Mouse (Mus musculus) spleen, postnatal 14 days (tissue): Measurements from ENCODE around the gene Fbxl12.
"Not testable (repeated sequence)": the region's sequence is repeated elsewhere in the genome, so short reads cannot be mapped to it uniquely, and the experiment has no call there.

ENCODE experiments used
- DNase-seq, 2 experiments: peaks; one replicate each; pipeline ENCODE4 v3.0.0; 2021 to 2022; ENCODE audit warnings: low spot score in 2 of 2

The Fbxl12 gene

DNA sequence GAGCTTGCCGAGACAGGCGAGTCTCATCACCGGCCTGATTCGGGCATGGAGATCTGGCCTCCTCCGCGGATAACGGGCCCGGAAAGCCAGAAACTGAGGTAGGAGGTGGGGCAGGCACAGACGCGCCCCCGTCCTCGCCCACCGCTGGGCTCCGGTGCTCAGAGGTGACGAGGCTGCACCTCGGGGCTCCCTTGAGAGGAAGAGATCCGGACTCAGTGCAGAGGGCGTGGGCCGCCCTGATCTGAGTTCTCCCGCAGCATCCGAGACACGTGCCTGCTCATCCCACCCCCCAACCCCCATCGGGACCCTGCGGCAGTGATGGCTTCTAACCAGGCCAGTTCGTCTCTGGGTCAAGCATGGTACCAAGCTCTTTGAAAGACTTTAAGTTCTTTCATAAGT lies 7.7 kb upstream of the Fbxl12 start:
- DNase-seq, result no peak

DNA sequence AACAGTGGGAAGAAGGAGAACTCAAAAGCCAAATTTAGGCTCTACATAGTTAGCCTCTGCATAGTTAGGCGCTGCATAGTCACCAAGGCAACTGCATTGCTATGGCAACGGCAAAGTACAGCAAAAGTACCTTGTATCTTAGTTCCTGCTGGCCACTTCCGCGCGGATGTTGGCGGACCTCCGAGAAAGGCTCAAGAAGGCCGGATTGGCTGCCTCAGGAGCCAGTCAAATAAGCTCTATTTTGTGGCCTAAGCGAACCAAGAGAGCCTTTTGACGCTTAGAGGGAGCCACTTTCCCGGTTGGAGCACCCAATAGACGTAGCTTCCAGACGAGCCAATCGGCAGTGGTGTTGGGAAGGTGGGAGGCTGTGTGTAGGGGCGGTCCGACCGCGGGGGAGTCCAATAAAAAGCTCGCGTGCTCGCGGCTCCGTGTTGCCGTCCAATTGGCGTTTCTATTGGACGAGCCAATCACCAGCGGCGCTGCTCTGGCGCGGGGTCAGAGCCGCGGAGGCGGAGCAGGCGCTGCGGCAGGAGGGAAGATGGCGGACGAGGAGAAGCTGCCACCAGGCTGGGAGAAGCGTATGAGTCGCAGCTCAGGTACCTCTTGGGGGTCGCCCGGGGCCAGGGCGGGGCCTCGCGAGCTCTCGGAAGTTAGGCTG lies 7.2 kb upstream of the Fbxl12 start, which contains the start of gene Pin1:
TSS of gene Pin1 (plus strand) at position 494 of the 658 bp plus-strand sequence.
- DNase-seq, result peak; percentile 92 to 94

DNA sequence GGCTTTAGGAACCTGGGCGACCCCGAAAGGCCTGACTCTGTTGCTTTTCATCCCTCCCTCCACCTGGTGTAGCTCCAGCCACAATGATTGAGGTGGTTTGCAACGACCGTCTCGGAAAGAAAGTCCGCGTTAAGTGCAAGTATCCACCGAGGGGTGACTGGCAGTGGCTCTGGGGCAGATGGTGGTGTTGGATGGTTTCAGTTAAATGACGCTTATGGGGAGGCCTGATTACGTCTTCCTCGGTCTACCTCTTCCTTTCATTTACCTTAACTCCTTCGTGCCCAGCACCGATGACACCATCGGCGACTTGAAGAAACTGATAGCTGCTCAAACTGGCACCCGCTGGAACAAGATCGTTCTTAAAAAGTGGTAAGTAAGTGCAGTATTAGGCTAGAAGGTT lies 554 bp upstream of the Fbxl12 start:
- no peak for DNase-seq

DNA sequence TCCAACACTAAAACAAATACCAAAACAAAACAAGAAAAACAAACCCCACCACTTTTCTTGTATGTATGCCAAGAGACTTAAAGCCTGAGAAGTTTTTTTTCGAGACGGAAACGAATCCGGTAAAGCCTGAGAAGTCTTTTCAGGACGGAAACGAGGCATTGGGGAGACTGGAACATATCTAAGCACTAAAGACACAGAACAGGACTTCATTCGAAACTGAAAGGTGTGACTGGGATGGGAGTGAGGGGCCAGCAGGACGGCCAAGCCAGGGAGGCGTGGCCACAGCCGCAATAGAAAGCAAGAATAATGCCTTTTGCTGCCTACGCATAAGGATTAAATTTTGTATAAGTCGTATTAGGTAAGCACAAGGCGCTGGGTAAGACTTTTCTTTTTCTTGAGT lies 786 bp downstream of the Fbxl12 start:
- no peak for DNase-seq

DNA sequence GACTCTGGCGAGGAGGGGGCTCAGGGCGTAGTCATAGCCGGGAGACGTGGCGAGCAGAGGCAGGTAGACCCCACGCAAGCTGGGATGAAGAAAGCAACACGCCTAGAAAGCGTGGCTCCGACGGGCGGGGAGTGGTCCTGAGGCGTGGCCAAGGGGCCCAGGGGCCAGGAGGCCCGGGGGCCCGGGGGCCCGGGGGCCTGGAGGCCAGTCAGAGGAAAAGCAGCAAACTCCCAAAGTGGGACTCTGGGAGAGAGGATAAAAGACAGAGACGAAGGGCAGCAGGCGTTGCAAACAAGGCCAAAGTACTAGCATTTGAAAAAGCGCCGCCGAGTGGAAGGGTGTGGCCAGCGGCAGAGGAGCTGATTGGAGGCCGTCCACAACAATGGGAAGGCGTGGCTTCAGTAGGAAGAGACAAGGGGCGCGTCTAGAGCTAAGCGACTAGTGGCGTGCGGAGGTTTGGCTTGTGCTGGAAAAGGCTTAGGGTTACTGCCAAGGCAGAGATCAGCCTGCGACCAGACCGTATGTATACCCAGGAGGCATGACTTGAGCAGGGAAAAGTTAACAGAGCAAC lies 1.6 kb downstream of the Fbxl12 start:
- DNase-seq, result peak; percentile 55 to 74

DNA sequence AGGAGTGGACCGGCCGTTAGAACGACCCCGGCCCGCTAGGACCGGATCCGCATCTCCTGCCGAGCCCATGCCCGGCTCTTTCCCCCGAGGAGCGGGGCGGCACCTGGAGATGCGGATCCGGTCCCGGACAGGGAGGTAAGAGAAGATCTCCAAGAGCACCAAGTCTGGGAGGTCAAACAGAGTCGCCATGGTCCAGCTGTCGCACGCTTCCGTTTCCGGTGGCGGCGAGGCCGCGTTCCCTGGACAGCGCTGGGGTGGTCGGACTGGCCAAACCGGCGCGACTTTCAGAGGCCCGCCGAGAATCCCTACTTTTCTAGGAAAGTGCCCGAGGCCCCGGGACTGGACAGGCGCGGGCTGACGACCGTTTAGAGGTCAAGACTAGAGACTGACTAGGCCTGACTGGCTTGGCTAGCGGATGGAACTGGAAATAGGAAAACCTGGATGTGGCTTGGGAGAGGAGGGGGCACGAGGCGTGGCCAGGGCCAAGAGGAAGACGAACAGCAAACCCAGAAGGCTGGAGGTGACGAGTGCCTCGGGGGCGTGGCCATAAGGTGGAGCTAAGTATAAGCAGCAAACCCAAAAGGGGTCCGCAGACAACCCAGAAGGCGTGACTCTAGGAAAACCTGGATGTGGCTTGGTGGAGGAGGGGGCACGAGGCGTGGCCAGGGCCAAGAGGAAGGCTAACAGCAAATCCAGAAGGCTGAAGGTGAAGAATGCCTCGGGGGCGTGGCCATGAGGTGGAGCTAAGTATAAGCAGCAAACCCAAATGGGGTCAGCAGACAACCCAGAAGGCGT lies 2.3 kb downstream of the Fbxl12 start, which contains the start of gene Ubl5:
TSS of gene Ubl5 (plus strand) at position 778 of the 795 bp plus-strand sequence.
- DNase-seq, result peak; percentile 51 to 64

DNA sequence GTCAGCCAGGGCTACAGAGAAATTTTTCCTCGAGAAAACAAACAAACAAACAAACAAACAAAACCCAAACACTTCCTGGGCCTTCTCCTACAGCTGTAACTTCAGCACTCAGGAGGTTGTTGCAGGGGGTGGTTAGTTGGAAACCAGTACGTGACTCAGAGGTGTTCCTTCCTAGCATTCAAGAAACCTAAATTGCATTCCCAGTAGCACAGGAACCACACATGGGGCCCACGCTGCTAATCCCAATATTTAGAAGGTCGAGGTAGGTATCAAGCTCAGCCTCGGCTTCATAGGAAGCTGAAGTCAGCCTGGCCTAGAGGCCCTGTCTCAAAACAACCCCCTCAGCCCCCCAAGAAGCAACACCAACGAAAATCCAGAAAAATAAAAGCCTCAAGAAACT lies 3.1 kb downstream of the Fbxl12 start:
- DNase-seq, result no peak

DNA sequence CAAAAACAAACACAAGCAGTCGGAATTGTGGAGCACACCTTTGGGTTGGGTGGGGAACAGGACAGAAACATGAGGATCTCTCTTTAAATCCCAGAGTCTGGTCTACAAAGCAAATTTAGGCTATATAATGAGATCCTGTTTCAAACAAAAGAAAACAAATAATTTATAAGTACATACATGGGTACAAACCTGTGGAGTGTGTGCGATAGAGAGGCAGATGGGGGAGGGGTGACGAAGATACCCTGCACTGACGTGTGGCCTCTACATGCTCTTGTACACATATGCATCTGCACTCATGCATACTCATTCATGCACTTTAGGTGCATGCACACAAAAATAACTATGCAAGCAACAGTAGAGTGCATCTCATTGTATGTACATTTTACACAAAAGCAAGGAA lies 5.1 kb downstream of the Fbxl12 start:
- no peak for DNase-seq

DNA sequence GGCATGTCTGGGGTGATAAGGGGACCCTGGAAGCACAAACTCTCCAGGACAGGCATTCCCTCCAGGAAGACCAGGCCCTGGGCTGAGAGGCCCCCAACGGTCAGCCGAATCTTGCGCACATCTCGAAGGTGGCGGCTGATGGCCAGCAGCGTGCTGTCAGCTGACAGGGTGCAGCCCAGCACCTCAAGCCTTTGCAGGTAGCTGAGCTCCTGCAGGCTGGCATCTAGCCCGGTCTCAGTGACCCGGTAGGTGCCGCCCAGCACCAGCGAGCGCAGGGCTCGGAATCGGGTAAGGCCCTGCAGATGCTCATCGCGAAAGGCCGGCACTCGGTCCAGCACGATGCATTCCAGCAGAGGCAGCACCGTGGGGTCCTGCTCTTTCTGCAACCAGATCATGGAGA lies 6.0 kb downstream of the Fbxl12 start:
- DNase-seq, result no peak

DNA sequence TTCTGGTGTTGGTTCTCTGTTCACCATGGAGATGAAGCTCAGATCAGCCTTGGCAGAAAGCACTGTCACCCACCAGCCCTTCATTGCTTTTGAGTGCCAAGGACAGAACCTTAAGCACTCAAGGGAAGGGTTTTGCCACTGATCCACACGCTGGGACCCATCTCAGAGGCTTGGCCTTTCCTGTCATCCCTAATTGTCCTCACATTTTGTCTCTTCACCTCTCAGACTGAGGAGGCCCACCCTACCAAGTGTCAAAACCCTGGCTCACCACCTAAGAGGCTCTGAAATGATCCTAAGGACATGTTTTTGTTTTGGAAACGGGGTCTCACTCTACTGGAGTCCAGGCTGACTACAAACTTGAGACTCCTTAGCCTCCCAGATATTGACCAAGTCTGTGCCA lies 7.8 kb downstream of the Fbxl12 start:
- DNase-seq, result no peak

DNA sequence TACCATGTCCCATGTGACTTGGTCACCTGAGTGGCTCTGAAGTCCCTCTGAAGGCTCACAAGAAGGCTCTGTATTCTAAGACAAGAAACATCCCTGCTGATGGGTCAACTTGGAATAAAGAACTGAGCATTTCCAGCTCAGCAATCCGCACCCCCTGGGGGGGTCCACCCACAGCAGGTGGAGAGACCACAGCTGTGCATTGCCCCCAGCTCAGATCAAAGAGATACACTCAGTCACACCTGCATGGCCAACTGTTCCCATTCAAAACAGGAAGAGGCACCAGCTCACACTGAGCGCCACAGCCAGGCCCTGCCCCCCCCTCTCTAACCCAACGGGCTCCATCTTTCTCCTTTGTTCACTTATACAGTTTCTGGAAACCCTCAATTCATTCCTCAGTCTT lies 8.3 kb downstream of the Fbxl12 start:
- DNase-seq, result peak; percentile 22 to 31

DNA sequence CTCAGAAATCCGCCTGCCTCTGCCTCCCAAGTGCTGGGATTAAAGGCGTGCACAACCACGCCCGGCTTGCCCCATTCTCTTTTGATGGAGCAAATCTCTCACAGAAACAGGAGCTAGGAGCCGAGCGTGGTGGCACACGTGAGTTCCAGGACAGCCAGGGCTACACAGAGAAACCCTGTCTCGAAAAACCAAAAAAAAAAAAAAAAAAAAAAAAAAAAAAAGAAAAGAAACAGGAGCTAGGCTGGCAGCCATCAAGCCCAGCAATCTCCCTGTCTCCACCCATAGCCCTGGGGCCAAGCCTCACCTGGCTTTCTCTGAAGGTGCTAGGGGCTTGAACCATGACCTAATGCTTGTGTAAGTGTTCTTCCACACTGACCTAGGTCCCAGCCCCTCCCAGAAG lies 8.9 kb downstream of the Fbxl12 start:
- not testable (repeated sequence) for DNase-seq

DNA sequence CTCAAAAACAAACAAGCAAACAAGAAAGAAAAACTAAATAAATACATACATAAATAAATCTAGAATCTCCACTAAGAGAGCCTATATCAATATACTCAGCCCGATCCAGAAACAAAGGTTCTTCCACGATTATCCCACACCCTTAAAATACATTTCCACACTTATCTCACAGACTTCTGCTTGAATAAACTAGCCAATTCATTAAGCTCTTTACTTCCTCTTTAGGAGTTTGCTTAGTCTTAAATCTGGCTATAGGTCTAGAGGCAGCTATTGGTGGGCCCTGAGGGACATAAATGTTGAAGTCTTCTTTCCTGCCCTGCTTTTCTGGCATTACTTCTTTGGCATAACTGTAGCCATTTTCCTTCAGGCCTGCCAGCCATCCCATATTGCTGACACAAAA lies 13.2 kb downstream of the Fbxl12 start:
- no peak for DNase-seq

DNA sequence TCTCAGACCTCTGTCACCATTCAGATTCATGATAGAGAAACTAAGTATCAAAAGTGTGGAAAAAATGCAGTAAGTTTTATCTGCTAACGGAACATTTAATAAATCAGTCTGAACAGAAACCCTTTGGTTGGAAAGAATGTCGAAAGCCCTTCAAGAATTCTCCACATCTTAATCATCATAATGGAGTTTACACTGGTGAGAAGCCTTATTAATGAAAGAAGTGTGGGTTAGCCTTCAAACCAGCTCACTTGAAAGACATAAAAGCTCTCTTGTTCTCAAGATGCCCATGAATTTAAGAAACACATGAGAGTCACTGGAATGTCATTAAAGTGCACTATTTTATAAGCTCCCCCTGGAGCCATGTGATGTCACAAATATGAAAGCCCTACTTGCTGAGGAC lies 27.9 kb downstream of the Fbxl12 start:
- no peak for DNase-seq

DNA sequence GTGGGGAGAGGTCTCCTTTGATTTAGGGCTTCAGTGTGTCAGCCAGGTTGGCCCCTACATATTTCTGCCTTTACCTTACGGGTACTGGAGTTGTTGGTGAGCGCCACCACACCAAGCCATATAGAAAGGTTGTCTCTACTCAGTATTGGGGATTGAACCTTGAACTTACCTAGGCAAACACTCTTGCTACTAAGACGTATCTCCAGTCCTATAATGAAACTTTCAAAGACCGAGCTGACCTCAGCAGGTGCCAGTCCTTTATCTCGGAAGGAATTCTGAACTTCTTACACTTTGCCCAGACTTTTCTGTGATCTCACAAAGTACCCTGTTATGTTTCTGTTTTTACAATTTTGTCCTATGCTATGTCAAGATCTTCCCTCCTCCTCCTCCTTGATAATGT lies 32.6 kb downstream of the Fbxl12 start:
- DNase-seq, result no peak

DNA sequence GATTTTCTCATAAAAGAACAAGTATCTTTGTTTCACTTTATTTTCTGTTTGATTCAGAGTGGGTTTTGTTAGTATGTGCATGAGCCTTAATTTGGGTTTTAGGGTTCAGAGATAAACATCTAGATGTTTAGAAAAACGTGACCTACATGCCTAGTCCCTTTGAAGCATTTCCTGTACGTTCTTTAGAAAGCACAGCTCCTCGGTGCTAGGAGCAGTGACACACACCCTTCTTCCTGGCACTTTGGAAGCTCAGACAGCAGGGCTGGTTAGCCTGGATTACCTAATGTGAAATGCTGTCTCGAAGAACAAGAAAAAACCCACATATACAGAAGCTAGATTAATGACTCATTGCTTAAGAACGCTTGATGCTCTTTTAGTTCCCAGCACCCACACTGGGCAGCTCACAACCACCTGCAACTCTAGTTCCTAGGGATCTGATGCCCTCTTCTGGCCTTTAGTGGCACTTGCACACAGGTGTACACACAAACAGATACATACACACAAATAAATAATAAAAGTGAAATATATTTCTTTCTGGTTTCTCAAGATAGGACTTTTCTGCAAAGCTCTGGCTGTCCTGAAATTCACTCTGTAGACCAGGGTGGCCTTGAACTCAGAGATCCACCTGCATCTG lies 34.6 kb downstream of the Fbxl12 start:
- no peak for DNase-seq

DNA sequence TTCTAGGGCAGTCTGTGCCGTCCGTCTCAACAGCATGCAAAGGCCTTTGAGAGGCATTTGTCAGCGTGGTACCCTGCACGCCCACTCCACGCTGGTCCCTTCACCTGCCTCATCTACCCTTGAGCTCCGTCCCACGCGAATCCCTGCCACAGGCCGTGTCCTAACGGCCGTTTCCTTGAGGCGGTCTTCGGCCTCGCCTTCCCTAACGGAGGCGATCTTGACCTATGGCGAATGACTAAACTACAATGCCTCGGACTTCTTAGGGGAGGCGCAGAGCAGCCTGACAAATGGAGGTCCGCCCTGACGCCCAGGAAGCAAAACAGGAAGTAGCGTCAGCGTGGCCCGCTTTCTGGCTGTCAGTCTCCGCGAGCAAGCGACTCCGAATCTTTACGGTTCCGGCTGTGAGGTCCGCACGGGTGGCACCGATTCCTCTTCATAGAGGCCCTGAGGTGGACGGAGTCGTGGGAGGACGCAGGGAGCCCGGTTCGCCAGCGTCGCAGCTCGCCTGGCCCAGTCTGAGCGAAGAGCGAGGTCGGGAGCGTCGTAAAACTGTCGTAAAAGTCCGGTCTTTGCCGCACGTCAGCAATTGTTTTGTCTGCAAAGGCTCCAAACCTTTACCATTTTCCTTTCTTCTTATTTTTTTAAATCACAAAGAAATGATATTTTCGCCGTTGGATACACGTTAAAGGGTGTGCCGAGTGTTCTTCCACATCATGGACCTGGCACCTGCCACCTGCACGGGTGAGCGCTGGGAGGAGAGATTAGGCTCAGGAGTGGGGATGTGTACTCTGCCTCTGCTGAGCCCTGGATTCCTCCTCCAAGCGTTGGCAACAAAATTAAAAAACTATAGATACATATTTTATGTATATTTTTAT lies 37.2 kb downstream of the Fbxl12 start:
- peak; percentile 69 to 75 for DNase-seq

DNA sequence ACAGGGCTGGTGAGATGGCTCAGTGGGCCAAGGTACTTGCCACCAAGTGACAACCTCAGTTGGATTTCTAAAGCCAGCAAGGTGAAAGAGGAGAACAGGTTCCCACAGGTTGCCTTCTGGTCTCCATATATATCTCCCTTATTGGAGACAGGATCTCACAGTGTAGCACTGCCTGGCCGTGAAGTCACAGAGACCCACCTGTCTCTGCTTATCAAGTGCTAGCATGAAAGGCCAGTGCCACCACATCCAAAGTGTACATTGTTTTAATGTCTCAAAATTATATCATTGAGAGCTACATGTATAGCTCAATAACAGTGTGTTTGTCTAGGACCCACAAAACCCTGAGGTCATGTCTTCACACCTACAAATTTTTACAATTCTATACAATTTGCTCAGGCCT lies 38.3 kb downstream of the Fbxl12 start:
- no peak for DNase-seq

DNA sequence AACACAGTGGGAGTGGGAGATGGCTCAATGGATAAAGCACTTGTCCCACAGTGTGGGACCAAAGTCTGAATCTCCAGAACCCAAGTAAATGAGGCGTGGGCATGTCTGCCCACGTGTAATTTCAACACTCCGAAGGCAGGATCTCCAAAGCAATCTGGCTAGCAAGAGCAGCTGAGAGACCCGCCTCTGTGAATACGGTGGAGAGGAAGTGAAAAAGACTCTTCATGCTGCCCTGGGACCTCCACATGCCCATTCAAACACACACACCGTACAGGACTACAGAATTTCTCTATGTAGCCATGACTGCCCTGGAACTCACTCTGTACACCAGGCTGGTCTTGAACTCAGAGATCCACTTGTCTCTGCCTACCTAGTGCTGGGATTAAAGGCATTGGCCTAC lies 43.3 kb downstream of the Fbxl12 start:
- DNase-seq, result no peak

DNA sequence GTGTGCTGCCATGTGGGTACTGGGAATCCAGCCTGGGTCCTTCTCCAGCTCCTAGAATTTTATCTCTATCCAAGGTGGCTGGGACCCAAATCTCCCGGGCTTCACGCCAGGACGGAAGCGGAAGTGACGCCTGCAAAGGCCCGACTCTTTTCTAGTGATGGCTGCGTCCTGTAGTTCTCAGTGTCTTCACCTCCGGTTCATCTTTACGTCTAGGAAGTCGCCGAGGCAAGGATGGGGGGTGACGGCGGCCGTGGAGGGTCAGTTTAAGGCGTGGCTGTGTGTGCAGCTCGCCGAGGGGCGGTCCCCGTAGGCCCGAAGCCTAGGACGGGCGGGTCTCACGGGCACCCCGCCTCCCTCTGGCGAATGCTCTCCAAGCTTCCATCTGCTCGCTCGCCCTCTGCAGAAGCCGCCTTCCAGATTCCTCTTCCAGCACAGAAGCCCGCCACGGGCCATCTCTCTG lies 63.4 kb downstream of the Fbxl12 start, which contains the start of gene Zfp846:
TSS of gene Zfp846 (plus strand) at position 117 of the 460 bp plus-strand sequence.
- DNase-seq, result peak; percentile 85 to 91

DNA sequence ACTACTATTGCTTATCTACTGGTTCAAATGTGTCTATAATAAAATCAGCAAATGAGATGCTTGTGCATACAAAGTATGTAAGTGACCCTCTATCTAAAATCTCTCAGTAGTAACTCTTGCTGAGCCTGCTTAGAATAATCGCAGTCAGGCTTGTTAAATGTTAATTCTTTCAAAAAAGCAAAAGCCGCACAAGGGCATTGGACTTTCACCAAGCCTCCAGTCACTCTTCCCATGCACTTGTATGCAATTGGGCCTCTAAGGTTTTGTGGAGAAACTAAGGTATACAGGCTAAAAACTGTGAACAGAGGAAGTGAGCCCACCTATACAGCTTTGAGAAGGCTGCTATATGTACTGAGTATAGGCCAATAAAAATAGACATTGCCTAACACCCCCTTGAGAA lies 68.0 kb downstream of the Fbxl12 start:
- DNase-seq, result no peak
